Mouse (Mus musculus): ENCODE results near the gene Aup1.
A peak's percentile ranks its signal among the peaks of the same experiment; 100 is the strongest.

The Aup1 gene

GRCm38 (mm10) chr6:83070311-83071219 lies 16.2 kb downstream of the Aup1 start:
- DNase-seq = peak; percentile 52 to 65

DNA sequence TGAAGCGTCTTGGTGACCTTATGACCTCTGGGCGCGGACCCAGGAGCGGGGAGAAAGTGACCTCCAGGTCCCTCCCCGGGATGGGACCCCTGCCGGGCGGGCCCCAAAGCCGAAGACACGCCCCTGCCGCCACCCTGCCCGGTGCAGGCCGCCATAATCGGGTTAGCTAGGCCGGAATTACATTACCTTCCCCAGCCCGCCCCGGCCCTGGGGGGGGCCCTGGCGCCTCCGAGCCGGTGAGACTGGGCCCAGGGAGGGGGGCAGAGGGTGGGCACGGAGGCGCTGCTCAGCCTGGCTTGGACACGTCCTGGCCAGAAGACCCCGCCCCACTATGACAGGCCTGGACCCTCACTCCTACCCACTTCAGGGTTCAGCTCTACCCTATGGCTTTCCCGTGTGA lies 16.9 kb downstream of the Aup1 start:
- DNase-seq = peak in 1 of 2 experiments; percentile 60

- no peak for DNase-seq
These were observed 20.7 kb downstream of the Aup1 start for GRCm38 (mm10) chr6:83074979-83075378.

GRCm38 (mm10) chr6:83077630-83078323 lies 23.5 kb downstream of the Aup1 start, which contains the start of gene Pcgf1:
Pcgf1 (plus strand) TSS chr6:83077869.
- DNase-seq = peak in 1 of 2 experiments; percentile 67

DNA sequence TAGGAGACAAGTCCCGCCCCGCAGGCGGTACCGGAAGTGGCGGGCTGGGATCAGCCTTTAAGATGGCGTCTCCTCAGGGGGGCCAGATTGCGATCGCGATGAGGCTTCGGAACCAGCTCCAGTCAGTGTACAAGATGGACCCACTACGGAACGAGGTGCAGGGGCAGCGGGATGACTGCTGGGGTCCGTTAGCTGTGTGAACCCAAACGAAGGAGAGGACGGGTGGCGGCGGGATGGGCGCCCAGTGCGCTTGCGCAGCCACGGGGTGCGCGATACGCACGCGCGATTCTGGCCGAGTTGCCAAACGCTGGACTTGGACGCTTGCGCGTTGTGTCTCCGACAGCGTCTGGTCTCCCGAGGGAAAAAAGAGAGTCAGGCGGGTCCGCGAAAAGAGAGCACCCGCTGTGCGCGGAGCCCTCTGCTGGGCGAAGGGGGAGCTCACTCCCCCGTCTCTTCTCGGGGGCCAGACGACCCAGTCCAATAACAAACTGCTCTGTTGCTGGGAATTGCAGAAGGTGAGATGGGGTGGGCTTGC lies 24.1 kb downstream of the Aup1 start:
- peak; percentile 100 for DNase-seq

DNA sequence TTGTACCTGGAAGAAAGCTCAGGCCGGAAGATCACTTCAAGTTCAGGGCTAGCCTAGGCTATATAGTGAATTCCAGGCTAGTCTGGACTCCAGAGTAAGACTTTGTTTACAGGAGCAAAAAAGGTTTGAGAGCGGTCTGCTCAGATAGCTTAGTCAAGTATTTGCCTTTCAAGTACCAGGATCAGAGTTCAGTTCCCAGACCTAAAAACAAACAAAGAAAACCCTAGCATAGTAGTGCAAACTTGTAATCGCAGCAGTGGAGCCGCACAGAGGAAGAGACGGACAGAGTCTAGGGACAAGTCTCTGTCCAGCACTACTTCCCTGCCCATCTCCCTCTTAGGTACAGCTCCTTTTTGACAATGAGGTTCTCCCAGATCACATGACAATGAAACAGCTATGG lies 25.9 kb downstream of the Aup1 start:
- DNase-seq = no peak

GRCm38 (mm10) chr6:83083497-83083896 lies 29.2 kb downstream of the Aup1 start:
- no peak for DNase-seq

- no peak for DNase-seq
These were observed 30.2 kb downstream of the Aup1 start for GRCm38 (mm10) chr6:83084477-83084876.

GRCm38 (mm10) chr6:83086121-83087035 lies 32.1 kb downstream of the Aup1 start, which contains the start of gene Lbx2:
Lbx2 (plus strand) TSS chr6:83086367.
- DNase-seq = no peak

- DNase-seq = peak; percentile 43 to 56
These were observed 33.0 kb downstream of the Aup1 start for GRCm38 (mm10) chr6:83087205-83087925.

DNA sequence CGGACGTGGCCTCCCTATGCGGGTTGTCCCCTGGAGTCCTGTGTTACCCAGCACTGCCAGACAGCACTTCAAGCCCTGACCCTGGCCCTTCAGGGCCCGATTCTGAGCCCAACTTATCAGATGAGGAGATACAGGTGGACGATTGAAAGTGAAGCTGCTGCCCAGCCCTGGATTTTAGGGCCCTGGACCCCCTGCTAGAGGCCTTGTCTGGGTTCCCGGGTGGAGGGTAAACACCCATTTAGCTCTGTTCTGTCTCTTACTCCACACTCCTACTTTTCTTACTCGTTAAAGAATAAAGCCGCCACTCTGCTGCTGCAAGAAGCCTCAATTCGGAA lies 33.6 kb downstream of the Aup1 start:
- DNase-seq = no peak

- no peak for DNase-seq
These were observed 38.3 kb downstream of the Aup1 start for GRCm38 (mm10) chr6:83092416-83093127.

GRCm38 (mm10) chr6:83095968-83096367 lies 41.6 kb downstream of the Aup1 start:
- DNase-seq = no peak

DNA sequence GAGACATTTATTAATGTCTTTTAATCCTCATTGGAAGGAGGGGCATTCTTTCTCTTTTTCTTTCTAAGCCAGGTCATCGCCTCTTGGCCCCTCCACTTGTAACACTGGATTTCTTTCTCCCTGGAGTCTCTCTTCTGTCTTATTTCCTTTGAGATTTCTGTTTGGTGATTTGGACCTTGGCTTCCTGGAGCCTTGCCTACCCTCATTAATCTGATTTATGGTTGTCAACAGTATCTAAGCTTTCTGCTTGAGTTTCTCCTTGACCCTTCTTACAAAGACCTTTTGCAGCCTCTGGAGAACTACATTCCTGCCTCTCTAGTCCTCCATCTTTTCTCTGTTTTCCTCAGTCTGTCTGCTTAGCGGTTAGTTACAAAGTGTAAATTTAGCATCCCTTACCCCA lies 44.1 kb downstream of the Aup1 start:
- no peak for DNase-seq

DNA sequence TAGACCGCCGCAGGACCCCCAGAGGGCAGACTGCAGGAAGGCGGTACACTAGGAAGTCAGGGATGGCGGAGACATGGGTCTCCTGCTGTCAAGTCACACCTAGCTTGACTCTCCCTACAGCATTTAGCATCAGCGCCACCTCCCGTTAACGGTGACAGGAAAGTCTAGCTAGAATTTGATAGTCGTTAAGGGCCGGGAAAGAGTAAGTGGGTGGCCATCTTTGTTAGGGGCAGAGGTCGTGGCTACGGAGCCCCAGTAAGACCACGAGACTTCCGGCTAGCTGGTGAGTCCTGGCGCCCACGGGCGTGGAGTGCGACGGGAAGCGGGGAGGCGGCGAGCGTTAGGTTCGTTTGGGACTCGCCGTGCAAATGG lies 47.0 kb downstream of the Aup1 start, which contains the start of the genes Ccdc142 and Gm42688:
Gene Ccdc142, plus strand, starts transcription at position 286 of the 372 bp plus-strand sequence.
Gene Gm42688, plus strand, starts transcription at position 302 of the 372 bp plus-strand sequence.
- peak; percentile 92 for DNase-seq

GRCm38 (mm10) chr6:83101688-83102556 lies 47.6 kb downstream of the Aup1 start:
- peak; percentile 66 to 68 for DNase-seq

GRCm38 (mm10) chr6:83103130-83103650 lies 48.9 kb downstream of the Aup1 start:
- DNase-seq = no peak

GRCm38 (mm10) chr6:83104158-83104557 lies 49.8 kb downstream of the Aup1 start:
- DNase-seq = no peak

Measured in cerebellum, postnatal 14 days (tissue).